17 mouse cellular contexts compared by ENCODE assay signal in the genomic region with DNA sequence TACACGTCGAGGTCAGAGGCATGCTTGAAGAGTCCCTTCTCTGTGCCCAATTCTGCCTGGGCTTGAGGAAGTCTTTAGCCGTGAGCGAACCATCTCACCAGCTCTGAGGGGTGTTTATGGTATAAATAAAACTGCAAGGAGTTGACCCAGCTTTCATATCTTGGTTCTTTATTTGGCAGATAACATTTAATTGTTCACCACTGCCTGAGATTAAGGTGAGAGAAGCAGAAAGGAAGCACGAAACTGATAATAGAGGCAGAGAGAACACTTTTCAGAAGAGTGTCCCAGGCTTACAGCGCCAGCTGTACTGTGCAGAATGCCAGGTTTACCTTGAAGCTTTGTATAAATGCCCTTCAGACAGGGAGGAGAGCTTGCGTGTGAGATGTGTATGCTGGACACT.
"Had no signal": no experiment of that assay in that cellular context is flagged by ENCODE, and none has a peak within 500 bp of the region (broad histone marks: within the 10 kb centered on the region; RNA-seq: fewer than 3 reads in every experiment).

No protein-coding gene starts in this region.

- H3K27ac ChIP-seq: neural tube, embryonic 12.5 days; neural tube, embryonic 13.5 days; neural tube, embryonic 15.5 days; stomach, embryonic 15.5 days; stomach, postnatal 0 days had no signal

- H3K27me3 ChIP-seq: neural tube, embryonic 12.5 days; neural tube, embryonic 13.5 days; neural tube, embryonic 15.5 days; stomach, embryonic 15.5 days had no signal

- H3K9me3 ChIP-seq: neural tube, embryonic 12.5 days; neural tube, embryonic 13.5 days; neural tube, embryonic 15.5 days; stomach, embryonic 15.5 days had no signal

- H3K4me3 ChIP-seq: neural tube, embryonic 12.5 days; neural tube, embryonic 13.5 days; neural tube, embryonic 15.5 days; stomach, embryonic 15.5 days had no signal

- H3K4me1 ChIP-seq: neural tube, embryonic 12.5 days; neural tube, embryonic 13.5 days; neural tube, embryonic 15.5 days; stomach, embryonic 15.5 days had no signal

- DNase-seq: retina, postnatal 1 day; right cerebral cortex, adult 18-20 months; right cerebral cortex, postnatal 14 days; right cerebral cortex, postnatal 25 days; right cerebral cortex, postnatal 4 days; spleen, adult 18-20 months; thymus, adult 18-20 months; thymus, adult 2 months; thymus, postnatal 14 days; thymus, postnatal 25 days; thymus, postnatal 36 days; thymus, postnatal 4 days had no signal

- H3K9ac ChIP-seq: neural tube, embryonic 12.5 days; neural tube, embryonic 13.5 days; neural tube, embryonic 15.5 days; stomach, embryonic 15.5 days had no signal
